Mouse (Mus musculus) bone marrow macrophage, adult 2 months (primary cell): Measurements from ENCODE around the gene Gse1.

Experiments used
- CTCF ChIP-seq: IDR thresholded peaks from 2 replicates; pipeline ENCODE4 v1.5.1; 2012; ENCODE audit warnings: low read depth, mild to moderate bottlenecking, low read length, moderate library complexity
- POLR2A ChIP-seq: IDR thresholded peaks from 2 replicates; pipeline ENCODE4 v1.6.1; 2012; ENCODE audit warnings: mild to moderate bottlenecking, low read depth, low read length, borderline replicate concordance

DNA sequence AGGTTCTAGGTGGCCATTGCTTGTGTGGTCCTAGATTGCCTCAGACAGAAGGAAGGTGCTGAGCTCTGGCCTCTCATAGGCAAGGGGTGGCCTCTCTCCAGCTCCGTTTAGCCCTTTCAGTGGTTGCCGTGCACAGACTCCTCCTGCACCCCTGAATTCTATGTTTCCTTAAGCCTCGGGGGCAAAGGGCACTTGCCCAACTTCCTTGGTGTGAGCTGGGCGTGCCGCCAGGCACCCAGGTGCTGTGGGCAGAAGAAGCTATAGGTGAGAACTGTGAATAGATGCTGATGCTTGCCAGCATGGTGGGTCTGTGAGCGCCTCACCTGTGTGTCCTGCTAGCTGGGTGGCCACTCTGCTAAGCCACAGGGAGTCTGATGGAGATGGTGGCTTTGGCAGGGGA is 138.6 kb downstream of the Gse1 start:
- TF ChIP-seq POLR2A (no peak), CTCF (no peak)
